Mouse (Mus musculus) cerebellum, adult 2 months (tissue): Measurements from ENCODE around the gene Yrdc.

Experiments used
- CTCF ChIP-seq: fragments of 200-500 bp; IDR thresholded peaks from 2 replicates; pipeline ENCODE4 v1.5.1; 2011; ENCODE audit warnings: low read depth, mild to moderate bottlenecking, control low read depth, low read length, moderate library complexity, borderline replicate concordance; ENCODE audit not compliant: insufficient read depth
- POLR2A ChIP-seq: fragments of 200-500 bp; IDR thresholded peaks from 2 replicates; pipeline ENCODE4 v1.6.1; 2011; ENCODE audit warnings: low read length, control low read depth, borderline replicate concordance; ENCODE audit not compliant: insufficient read depth

- TF ChIP-seq POLR2A (no peak), CTCF (no peak)
Observed at GRCm38 (mm10) chr4:124858370-124858769, 7.9 kb downstream of the Yrdc start.
